Mouse (Mus musculus): ENCODE measurements around the gene Cadm4. TPM values are rescaled to one million over a fixed set of nuclear protein-coding genes. Genes with fewer than 3 reads are reported as not detected.
A peak's percentile ranks its signal among the peaks of the same experiment; 100 is the strongest.

Cadm4 gene
- total RNA-seq, 1 experiment = 10.8 TPM

- Histone ChIP-seq H3K9ac (ENCODE audit: insufficient read depth, low read depth, low read length, poor library complexity, severe bottlenecking) (no peak overlapping the region), H3K9me3 (ENCODE audit: control insufficient read depth, insufficient read depth, low read depth, low read length) (no peaks in the 10 kb centered on the region), H3K4me1 (ENCODE audit: control insufficient read depth in 2 of 2, insufficient read depth in 2 of 2, low read length in 2 of 2, poor library complexity in 1 of 2) (peaks cover 0 to 4% of the 10 kb centered on the region in 2 experiments; a peak in 1 of 4 replicates), H3K4me3 (ENCODE audit: insufficient read depth in 1 of 2, low read depth in 1 of 2, low read length in 2 of 2, poor library complexity in 1 of 2, severe bottlenecking in 1 of 2) (no peak overlapping the region), H3K36me3 (ENCODE audit: control insufficient read depth, insufficient read depth, low read length, poor library complexity, severe bottlenecking) (peaks cover 15% of the 10 kb centered on the region), H3K27ac (ENCODE audit: insufficient read depth, low read depth, low read length, poor library complexity, severe bottlenecking) (no peak overlapping the region)
- DNase-seq (ENCODE audit: low read depth, low spot score) = no peak
- no peak for TF ChIP-seq HCFC1 (IDR thresholded peaks at IDR 0.05; ENCODE audit: borderline replicate concordance, insufficient read depth, low read length)
- no peak for TF ChIP-seq ZNF384 (IDR thresholded peaks at IDR 0.05; ENCODE audit: low read depth, low read length)
- TF ChIP-seq MAFK (IDR thresholded peaks at IDR 0.05; ENCODE audit: insufficient read depth, low read depth, low read length) = no peak
- in situ Hi-C loops (cut with MboI; ENCODE audit: low sequenced_read_pairs in 2 of 2, unreplicated experiment in 2 of 2) = no loop called here
Observed at GRCm38 (mm10) chr7:24472937-24473336, 8.9 kb upstream of the Cadm4 start.

GRCm38 (mm10) chr7:24473913-24474529 is 7.8 kb upstream of the Cadm4 start:
- TF ChIP-seq ZC3H11A (IDR thresholded peaks at IDR 0.05; ENCODE audit: borderline replicate concordance, low read depth, low read length) (0 out of 2 replicates have a peak, but pooled peaks have one; percentile 15), CHD2 (IDR thresholded peaks at IDR 0.05; ENCODE audit: low read depth, low read length) (no peak), ZNF384 (IDR thresholded peaks at IDR 0.05; ENCODE audit: low read depth, low read length) (peak; percentile 92)
- no peak for DNase-seq (ENCODE audit: low read depth, low spot score)
- Histone ChIP-seq H3K36me3 (ENCODE audit: control insufficient read depth, insufficient read depth, low read length, poor library complexity, severe bottlenecking) (peaks cover 14% of the 10 kb centered on the region), H3K9ac (ENCODE audit: insufficient read depth, low read depth, low read length, poor library complexity, severe bottlenecking) (no peak overlapping the region), H3K9me3 (ENCODE audit: control insufficient read depth, insufficient read depth, low read depth, low read length) (no peaks in the 10 kb centered on the region), H3K4me1 (ENCODE audit: control insufficient read depth in 2 of 2, insufficient read depth in 2 of 2, low read length in 2 of 2, poor library complexity in 1 of 2) (peaks cover 0 to 4% of the 10 kb centered on the region in 2 experiments; a peak in 1 of 4 replicates), H3K4me3 (ENCODE audit: insufficient read depth in 1 of 2, low read depth in 1 of 2, low read length in 2 of 2, poor library complexity in 1 of 2, severe bottlenecking in 1 of 2) (no peak overlapping the region), H3K27ac (ENCODE audit: insufficient read depth, low read depth, low read length, poor library complexity, severe bottlenecking) (no peak overlapping the region)
- in situ Hi-C loops (cut with MboI; ENCODE audit: low sequenced_read_pairs in 2 of 2, unreplicated experiment in 2 of 2) = no loop called here

GRCm38 (mm10) chr7:24474811-24475506 is 6.9 kb upstream of the Cadm4 start:
- H3K4me3 ChIP-seq (ENCODE audit: insufficient read depth in 1 of 2, low read depth in 1 of 2, low read length in 2 of 2, poor library complexity in 1 of 2, severe bottlenecking in 1 of 2) = no peak overlapping the region

GRCm38 (mm10) chr7:24476338-24476737 is 5.5 kb upstream of the Cadm4 start:
- Histone ChIP-seq H3K27ac (ENCODE audit: insufficient read depth, low read depth, low read length, poor library complexity, severe bottlenecking) (no peak overlapping the region), H3K9me3 (ENCODE audit: control insufficient read depth, insufficient read depth, low read depth, low read length) (no peaks in the 10 kb centered on the region), H3K4me1 (ENCODE audit: control insufficient read depth in 2 of 2, insufficient read depth in 2 of 2, low read length in 2 of 2, poor library complexity in 1 of 2) (peaks cover 0 to 4% of the 10 kb centered on the region in 2 experiments; a peak in 1 of 4 replicates), H3K36me3 (ENCODE audit: control insufficient read depth, insufficient read depth, low read length, poor library complexity, severe bottlenecking) (peaks cover 11% of the 10 kb centered on the region), H3K9ac (ENCODE audit: insufficient read depth, low read depth, low read length, poor library complexity, severe bottlenecking) (no peak overlapping the region), H3K4me3 (ENCODE audit: insufficient read depth in 1 of 2, low read depth in 1 of 2, low read length in 2 of 2, poor library complexity in 1 of 2, severe bottlenecking in 1 of 2) (no peak overlapping the region)
- in situ Hi-C loops (cut with MboI; ENCODE audit: low sequenced_read_pairs in 2 of 2, unreplicated experiment in 2 of 2) = no loop called here
- no peak for DNase-seq (ENCODE audit: low read depth, low spot score)
- peak; percentile 52 for TF ChIP-seq MAFK (IDR thresholded peaks at IDR 0.05; ENCODE audit: insufficient read depth, low read depth, low read length)
- no peak for TF ChIP-seq ZC3H11A (IDR thresholded peaks at IDR 0.05; ENCODE audit: borderline replicate concordance, low read depth, low read length)

More at GRCm38 (mm10) chr7:24474811-24475506, 6.9 kb upstream of the Cadm4 start:
- no peak for TF ChIP-seq HCFC1 (IDR thresholded peaks at IDR 0.05; ENCODE audit: borderline replicate concordance, insufficient read depth, low read length)
- no peak for TF ChIP-seq ZC3H11A (IDR thresholded peaks at IDR 0.05; ENCODE audit: borderline replicate concordance, low read depth, low read length)
- no peak for TF ChIP-seq MAFK (IDR thresholded peaks at IDR 0.05; ENCODE audit: insufficient read depth, low read depth, low read length)
- TF ChIP-seq CHD2 (IDR thresholded peaks at IDR 0.05; ENCODE audit: low read depth, low read length) = no peak
- no peak for TF ChIP-seq ZNF384 (IDR thresholded peaks at IDR 0.05; ENCODE audit: low read depth, low read length)
- DNase-seq (ENCODE audit: low read depth, low spot score) = no peak
- Histone ChIP-seq H3K36me3 (ENCODE audit: control insufficient read depth, insufficient read depth, low read length, poor library complexity, severe bottlenecking) (peaks cover 13% of the 10 kb centered on the region), H3K9me3 (ENCODE audit: control insufficient read depth, insufficient read depth, low read depth, low read length) (no peaks in the 10 kb centered on the region), H3K27ac (ENCODE audit: insufficient read depth, low read depth, low read length, poor library complexity, severe bottlenecking) (no peak overlapping the region), H3K4me1 (ENCODE audit: control insufficient read depth in 2 of 2, insufficient read depth in 2 of 2, low read length in 2 of 2, poor library complexity in 1 of 2) (peaks cover 0 to 4% of the 10 kb centered on the region in 2 experiments; a peak in 1 of 4 replicates), H3K9ac (ENCODE audit: insufficient read depth, low read depth, low read length, poor library complexity, severe bottlenecking) (no peak overlapping the region)
- in situ Hi-C loops (cut with MboI; ENCODE audit: low sequenced_read_pairs in 2 of 2, unreplicated experiment in 2 of 2) = no loop called here
